Mouse (Mus musculus) liver, embryonic 15.5 days (tissue): ENCODE data around the gene Arid3a. TPM values are rescaled to one million over a fixed set of nuclear protein-coding genes. Genes with fewer than 3 reads are reported as not detected.

Experiments
- ATAC-seq: fragments of 200-750 bp; cut with Nextera tagmentation; 2 replicates; pipeline ENCODE4 v1.8.0; 2017; ENCODE audit warnings: moderate number of reproducible peaks, mild to moderate bottlenecking, moderate library complexity; ENCODE audit not compliant: insufficient read depth
- H3K27ac ChIP-seq: fragments of 300-500 bp; sonication (generic); replicated peaks from 2 replicates; pipeline ENCODE4 v1.5.1; 2015; ENCODE audit warnings: mild to moderate bottlenecking, inconsistent platforms
- H3K27me3 ChIP-seq: fragments of 300-500 bp; sonication (generic); 2 replicates; pipeline ENCODE4 v1.6.1; 2015; ENCODE audit warnings: mild to moderate bottlenecking, inconsistent platforms
- H3K36me3 ChIP-seq: fragments of 300-500 bp; sonication (generic); replicated peaks from 2 replicates; pipeline ENCODE4 v1.6.1; 2015; ENCODE audit warnings: moderate library complexity, mild to moderate bottlenecking, inconsistent platforms
- H3K4me1 ChIP-seq: fragments of 300-500 bp; sonication (generic); replicated peaks from 2 replicates; pipeline ENCODE4 v1.6.1; 2015; ENCODE audit warnings: inconsistent platforms
- H3K4me2 ChIP-seq: fragments of 300-500 bp; sonication (generic); 2 replicates; pipeline ENCODE4 v1.6.1; 2015; ENCODE audit warnings: moderate library complexity, mild to moderate bottlenecking, inconsistent platforms
- H3K4me3 ChIP-seq: fragments of 300-500 bp; sonication (generic); replicated peaks from 2 replicates; pipeline ENCODE4 v1.5.1; 2015; ENCODE audit warnings: mild to moderate bottlenecking, inconsistent platforms
- H3K9ac ChIP-seq: fragments of 300-500 bp; sonication (generic); 2 replicates; pipeline ENCODE4 v1.6.1; 2015; ENCODE audit warnings: moderate library complexity, mild to moderate bottlenecking, inconsistent platforms
- H3K9me3 ChIP-seq: fragments of 300-500 bp; sonication (generic); replicated peaks from 2 replicates; pipeline ENCODE4 v1.6.1; 2016; ENCODE audit warnings: inconsistent platforms
- WGBS: fragments of 180-500 bp; shearing (Covaris S2); methylation state at CpG from one replicate; pipeline ENCODE4 v1.1.7; 2015; ENCODE audit warnings: mixed read lengths; ENCODE audit not compliant: insufficient replicate concordance; 5-methylcytosine and 5-hydroxymethylcytosine counted together
- polyA plus RNA-seq: library from polyadenylated mRNA; unstranded; fragments of >200 nt; fragmentation: Nextera tagmentation; extraction: Ambion mirVana; gene quantifications from 2 replicates; pipeline ENCODE4 v1.2.1, GENCODE M21; 2015

The Arid3a gene
- polyA plus RNA-seq, 1 experiment from 2014 or later = 6.1 TPM

DNA sequence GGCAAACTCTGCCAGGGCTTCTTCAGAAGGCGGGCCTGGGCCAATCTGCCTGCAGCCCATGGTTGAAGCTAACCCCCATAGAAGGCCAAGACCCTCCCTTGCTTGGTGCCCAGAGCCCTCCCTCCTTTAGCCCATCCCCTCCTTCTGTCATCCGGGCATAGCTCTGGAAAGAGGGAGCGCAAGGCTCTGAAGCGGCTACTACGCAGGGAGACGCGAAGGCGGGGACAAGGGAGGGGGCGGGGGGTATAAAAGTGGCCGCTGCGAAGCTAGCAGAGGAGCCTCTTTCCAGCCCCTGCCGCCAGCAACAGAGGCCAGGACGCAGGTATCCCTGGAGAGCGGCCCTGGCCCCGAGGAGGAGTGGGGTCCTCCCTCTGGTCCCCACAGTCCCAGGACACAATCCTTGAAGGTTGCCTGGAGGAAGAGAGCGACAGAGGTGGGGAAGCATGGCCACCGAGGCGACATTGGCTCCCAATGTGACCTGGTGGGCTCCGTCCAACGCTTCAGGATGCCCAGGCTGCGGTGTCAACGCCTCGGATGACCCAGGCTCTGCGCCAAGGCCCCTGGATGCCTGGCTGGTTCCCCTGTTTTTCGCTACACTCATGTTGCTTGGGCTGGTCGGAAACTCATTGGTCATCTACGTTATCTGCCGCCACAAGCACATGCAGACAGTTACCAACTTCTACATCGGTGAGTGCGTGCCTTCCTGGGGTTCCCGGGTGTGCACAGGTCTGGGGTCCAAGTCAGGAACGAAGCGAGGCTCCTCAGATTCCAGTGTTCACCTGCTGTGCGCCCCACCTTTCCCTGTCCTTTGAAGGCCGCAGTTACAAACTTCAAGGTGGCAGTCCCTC is 8.4 kb upstream of the Arid3a start:
- no peaks in the 10 kb centered on the region for H3K9me3 ChIP-seq
- H3K36me3 ChIP-seq = no peaks in the 10 kb centered on the region
- WGBS = 15% methylated on average over 35 of the region's 35 CpGs
- peak overlapping the region; percentile 41 for H3K4me2 ChIP-seq
- peaks cover 86% of the 10 kb centered on the region for H3K4me1 ChIP-seq
- 0 out of 2 replicates have a peak overlapping the region, but pooled peaks have one; percentile 6 for H3K9ac ChIP-seq
- ATAC-seq = no peak
- H3K4me3 ChIP-seq = no peak overlapping the region
- H3K27me3 ChIP-seq = peaks cover 65% of the 10 kb centered on the region
- no peak overlapping the region for H3K27ac ChIP-seq

DNA sequence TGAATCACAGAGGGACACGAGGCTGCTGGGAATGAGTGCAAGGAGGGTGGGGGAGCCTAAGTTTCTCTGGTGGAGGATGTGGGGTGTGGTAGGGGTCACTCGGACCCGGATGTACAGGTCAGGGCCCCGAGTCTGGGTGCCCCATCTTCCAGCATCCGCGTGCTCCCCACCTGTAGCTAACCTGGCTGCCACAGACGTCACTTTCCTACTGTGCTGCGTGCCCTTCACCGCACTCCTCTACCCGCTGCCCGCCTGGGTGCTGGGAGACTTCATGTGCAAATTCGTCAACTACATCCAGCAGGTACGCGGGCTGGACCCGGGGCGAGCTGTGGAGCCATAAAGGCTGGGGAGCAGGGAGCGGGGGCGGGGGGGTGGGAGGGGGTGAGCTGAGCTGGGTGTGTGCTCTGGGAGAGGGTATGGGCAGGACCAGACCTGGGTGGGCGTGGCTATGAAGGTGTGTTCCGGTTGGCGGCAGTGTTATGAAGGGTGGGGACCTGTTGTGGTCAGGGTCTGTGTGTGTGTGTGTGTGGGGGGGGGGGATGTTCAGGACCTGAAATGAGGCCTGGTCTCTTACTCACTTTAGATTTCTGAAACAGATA is 7.5 kb upstream of the Arid3a start:
- Histone ChIP-seq H3K4me2 (peak overlapping the region; percentile 41), H3K4me1 (peaks cover 78% of the 10 kb centered on the region), H3K4me3 (no peak overlapping the region), H3K27ac (no peak overlapping the region), H3K9me3 (no peaks in the 10 kb centered on the region), H3K36me3 (no peaks in the 10 kb centered on the region), H3K27me3 (peaks cover 67% of the 10 kb centered on the region), H3K9ac (no peak overlapping the region)
- ATAC-seq = no peak
- 11% methylated on average over 21 of the region's 21 CpGs for WGBS

DNA sequence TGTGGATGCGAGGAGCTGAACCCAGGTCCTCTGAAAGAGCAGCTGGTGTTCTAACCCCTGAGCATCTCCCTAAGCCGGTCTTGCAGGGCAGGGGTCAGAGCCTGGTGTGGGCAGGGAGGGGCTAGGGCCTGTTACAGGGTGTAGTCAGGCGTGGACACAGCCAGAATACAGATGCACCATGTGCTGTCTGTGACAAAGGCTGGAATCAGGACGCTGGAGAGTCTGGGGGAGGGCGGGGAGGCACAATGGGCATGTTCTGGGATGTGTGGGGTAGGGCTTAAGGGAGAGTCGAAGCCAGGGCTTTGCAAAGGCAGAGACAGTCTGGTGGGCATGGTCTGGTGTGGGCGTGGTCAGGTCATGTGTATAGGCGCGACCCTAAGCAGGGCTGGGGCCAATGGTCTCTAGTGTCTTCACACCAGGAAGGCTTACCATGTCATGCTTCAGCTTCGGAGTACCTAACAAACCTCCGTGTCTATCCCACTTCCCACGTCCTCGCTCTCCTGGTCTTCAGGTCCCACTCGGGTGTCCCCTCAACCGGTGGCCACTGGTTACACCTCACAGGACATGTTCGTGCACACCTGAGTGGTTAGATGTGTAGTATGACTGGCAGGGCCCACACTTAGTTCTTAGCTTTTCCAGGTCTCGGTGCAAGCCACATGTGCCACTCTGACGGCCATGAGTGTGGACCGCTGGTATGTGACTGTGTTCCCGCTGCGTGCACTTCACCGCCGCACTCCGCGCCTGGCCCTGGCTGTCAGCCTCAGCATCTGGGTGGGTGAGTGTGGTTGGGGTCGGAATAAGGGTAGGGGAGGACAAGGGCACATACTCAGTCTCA is 6.6 kb upstream of the Arid3a start:
- Histone ChIP-seq H3K27me3 (peaks cover 67% of the 10 kb centered on the region), H3K4me2 (no peak overlapping the region), H3K9ac (no peak overlapping the region), H3K9me3 (no peaks in the 10 kb centered on the region), H3K27ac (no peak overlapping the region), H3K4me1 (peaks cover 73% of the 10 kb centered on the region), H3K4me3 (0 out of 2 replicates have a peak overlapping the region, but pooled peaks have one; percentile 7), H3K36me3 (no peaks in the 10 kb centered on the region)
- ATAC-seq = no peak
- 28% methylated on average over 26 of the region's 26 CpGs for WGBS

DNA sequence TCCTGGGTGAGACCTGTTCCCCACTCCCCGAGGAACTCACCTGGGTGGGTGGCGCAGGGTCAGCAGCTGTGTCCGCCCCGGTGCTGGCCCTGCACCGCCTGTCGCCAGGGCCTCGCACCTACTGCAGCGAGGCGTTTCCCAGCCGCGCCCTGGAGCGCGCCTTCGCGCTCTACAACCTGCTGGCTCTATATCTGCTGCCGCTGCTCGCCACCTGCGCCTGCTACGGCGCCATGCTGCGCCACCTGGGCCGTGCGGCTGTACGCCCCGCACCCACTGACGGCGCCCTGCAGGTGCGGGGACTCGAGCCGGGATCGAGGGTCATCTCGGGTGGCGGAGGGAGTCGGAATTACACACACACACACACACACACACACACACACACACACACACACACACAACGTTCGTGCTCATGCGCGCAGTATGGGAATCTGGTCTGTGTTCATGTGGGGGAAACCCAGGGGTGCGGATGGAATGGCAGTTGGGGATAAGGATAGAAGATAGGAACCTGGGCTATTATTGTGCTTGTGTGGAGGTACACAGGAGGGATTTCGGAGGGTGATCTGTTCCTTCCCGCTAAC is 5.8 kb upstream of the Arid3a start, which contains the start of gene R3hdm4:
Gene R3hdm4, minus strand, starts transcription at position 251 of the 578 bp plus-strand sequence.
- Histone ChIP-seq H3K9me3 (no peaks in the 10 kb centered on the region), H3K27ac (no peak within 1 kb of the TSS), H3K9ac (no peak within 1 kb of the TSS), H3K27me3 (peaks cover 67% of the 10 kb centered on the region), H3K4me1 (peaks cover 72% of the 10 kb centered on the region), H3K4me2 (peak within 1 kb of the TSS; percentile 41), H3K36me3 (no peaks in the 10 kb centered on the region), H3K4me3 (peak within 1 kb of the TSS; percentile 12; the same call in 1 of the 2 replicates)
- 5% methylated on average over 41 of the region's 41 CpGs for WGBS
- ATAC-seq = no peak

DNA sequence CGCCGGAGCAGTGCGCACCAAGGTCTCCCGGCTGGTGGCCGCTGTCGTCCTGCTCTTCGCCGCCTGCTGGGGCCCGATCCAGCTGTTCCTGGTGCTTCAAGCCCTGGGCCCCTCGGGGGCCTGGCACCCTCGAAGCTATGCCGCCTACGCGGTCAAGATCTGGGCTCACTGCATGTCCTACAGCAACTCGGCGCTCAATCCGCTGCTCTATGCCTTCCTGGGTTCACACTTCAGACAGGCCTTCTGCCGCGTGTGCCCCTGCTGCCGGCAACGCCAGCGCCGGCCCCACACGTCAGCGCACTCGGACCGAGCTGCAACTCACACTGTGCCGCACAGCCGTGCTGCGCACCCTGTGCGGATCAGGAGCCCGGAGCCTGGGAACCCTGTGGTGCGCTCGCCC is 5.3 kb upstream of the Arid3a start:
- peaks cover 67% of the 10 kb centered on the region for H3K27me3 ChIP-seq
- H3K4me2 ChIP-seq = peak overlapping the region; percentile 41

DNA sequence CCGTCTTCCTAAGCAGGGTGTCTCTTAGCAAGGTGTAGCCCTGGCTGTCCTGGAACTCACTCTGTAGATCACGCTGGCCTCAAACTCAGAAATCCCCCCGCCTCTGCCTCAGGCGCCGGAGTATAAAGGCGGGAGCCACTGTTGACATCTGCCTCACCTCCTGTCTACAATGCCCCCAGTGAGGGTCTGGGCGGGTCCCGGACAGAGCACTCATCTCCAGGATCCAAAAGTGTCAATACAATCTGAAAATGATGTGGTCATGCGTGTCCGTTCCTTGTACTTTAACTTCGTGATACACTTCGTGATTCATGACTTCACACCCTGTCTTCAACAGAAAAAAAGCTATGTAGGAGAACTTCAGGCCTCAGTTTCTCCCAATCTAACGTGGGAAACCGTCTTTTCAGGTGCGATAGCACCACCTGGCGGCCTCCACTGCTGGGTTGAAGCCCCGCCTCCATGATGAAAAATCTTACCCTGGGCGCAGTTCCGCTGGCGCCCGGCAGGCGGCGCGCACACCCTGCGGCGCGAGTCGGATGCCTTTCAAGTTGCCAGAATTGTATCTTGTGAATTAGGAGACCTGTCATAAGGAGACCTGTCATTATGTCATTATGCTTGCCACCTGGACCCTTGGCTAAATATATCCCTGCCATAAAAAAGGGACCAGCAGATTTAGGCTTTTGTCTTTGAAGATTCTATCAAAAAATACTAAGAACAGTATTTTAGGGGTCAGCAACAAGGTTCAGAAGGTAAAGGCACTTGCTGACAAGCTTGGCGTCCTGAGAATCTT is 1.7 kb upstream of the Arid3a start:
- H3K27me3 ChIP-seq = peaks cover 34% of the 10 kb centered on the region
- H3K27ac ChIP-seq = peak overlapping the region; percentile 85
- peak; percentile 13; the same call in 1 of the 2 replicates for ATAC-seq
- peak overlapping the region; percentile 83 for H3K4me3 ChIP-seq
- no peaks in the 10 kb centered on the region for H3K9me3 ChIP-seq
- 14% methylated on average over 29 of the region's 29 CpGs for WGBS
- no peaks in the 10 kb centered on the region; the same call in 1 of the 2 replicates for H3K36me3 ChIP-seq
- H3K4me1 ChIP-seq = peaks cover 71% of the 10 kb centered on the region
- H3K9ac ChIP-seq = 0 out of 2 replicates have a peak overlapping the region, but pooled peaks have one; percentile 74
- peak overlapping the region; percentile 98 for H3K4me2 ChIP-seq

More for the DNA sequence above, 5.3 kb upstream of the Arid3a start:
- Histone ChIP-seq H3K36me3 (no peaks in the 10 kb centered on the region), H3K9me3 (no peaks in the 10 kb centered on the region), H3K4me3 (peak overlapping the region; percentile 12; the same call in 1 of the 2 replicates), H3K27ac (no peak overlapping the region), H3K4me1 (peaks cover 72% of the 10 kb centered on the region), H3K9ac (no peak overlapping the region)
- ATAC-seq = no peak
- WGBS = 6% methylated on average over 34 of the region's 34 CpGs

DNA sequence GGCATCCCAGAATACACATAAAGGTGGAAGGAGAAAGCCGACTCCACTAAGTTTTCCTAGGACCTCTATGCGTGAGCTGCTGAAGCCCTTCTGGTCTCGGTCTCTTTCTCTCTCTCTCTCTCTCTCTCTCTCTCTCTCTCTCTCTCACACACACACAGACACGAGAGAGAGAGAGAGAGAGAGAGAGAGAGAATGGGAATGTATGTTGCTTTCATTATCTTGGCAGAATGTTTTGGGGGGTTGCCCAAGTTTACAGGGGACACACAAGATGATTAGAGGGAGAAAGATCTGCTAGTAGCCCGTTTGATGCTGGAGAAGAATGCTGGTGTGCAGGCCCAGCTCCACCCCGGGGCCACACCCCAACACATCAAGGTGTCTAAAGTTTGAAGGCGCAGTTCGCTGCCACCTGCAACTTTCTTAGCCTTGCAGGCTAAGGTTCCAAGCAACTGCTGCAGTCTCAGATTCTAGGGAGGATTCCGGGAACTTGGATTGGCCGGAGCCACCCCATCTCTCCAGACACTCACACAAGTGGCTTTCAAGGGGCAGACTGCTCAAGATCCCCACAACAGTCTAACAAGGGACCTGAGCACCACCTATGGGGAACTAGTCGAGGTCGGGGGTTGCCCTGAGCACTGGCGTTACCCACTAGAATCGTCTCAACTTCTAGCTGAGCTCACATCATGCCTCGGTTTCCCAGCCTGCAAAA is 905 bp upstream of the Arid3a start:
- peak overlapping the region; percentile 85 for H3K27ac ChIP-seq
- peak; percentile 3; the same call in 1 of the 2 replicates for ATAC-seq
- H3K36me3 ChIP-seq = peaks cover 7% of the 10 kb centered on the region
- H3K4me1 ChIP-seq = peaks cover 71% of the 10 kb centered on the region
- 8% methylated on average over 15 of the region's 15 CpGs for WGBS
- peak overlapping the region; percentile 74 for H3K9ac ChIP-seq
- H3K27me3 ChIP-seq = peaks cover 26% of the 10 kb centered on the region
- no peaks in the 10 kb centered on the region for H3K9me3 ChIP-seq
- H3K4me2 ChIP-seq = peak overlapping the region; percentile 98
- peak overlapping the region; percentile 83 for H3K4me3 ChIP-seq

DNA sequence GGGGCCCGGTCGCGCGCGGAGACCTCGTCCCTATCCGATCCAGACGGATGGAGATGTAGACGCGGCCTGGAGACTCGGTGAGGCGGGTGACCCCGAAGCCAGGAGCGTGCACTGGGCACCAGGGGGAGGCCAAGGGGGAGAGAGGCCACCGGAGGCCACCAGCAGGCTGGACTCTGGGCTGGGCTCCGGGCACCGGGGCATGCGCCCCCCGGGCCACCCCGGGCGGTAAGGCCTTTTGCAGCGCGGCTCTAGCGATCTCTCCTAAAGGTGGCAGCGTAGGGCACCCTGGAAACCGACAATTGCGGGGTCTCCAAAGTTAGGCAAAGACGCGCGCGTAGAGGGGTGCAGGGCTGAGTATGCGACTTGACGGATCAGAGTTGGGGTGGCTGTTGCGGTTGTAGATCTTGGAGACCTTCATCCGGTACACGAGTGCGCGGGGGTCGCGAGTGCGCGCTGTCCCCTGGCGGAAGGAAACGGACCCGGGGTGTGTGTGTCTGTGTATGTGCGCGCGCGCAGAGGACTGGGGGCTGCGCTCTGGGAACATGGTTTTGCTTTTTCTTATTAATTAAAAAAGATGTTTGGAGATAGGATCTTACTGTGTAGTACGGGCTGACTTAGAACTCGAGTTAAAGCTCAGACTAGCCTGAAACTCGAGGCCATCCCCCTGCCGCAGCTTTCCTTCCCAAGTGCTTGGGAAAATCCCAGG is 634 bp downstream of the Arid3a start:
- H3K9ac ChIP-seq = peak overlapping the region; percentile 74
- H3K27ac ChIP-seq = peak overlapping the region; percentile 85
- peak overlapping the region; percentile 83 for H3K4me3 ChIP-seq
- H3K27me3 ChIP-seq = peaks cover 11% of the 10 kb centered on the region
- no peaks in the 10 kb centered on the region for H3K9me3 ChIP-seq
- peak; percentile 19 for ATAC-seq
- H3K4me2 ChIP-seq = peak overlapping the region; percentile 98
- under 1% methylated on average over 54 of the region's 54 CpGs for WGBS
- peaks cover 19% of the 10 kb centered on the region for H3K36me3 ChIP-seq
- H3K4me1 ChIP-seq = peaks cover 77% of the 10 kb centered on the region

DNA sequence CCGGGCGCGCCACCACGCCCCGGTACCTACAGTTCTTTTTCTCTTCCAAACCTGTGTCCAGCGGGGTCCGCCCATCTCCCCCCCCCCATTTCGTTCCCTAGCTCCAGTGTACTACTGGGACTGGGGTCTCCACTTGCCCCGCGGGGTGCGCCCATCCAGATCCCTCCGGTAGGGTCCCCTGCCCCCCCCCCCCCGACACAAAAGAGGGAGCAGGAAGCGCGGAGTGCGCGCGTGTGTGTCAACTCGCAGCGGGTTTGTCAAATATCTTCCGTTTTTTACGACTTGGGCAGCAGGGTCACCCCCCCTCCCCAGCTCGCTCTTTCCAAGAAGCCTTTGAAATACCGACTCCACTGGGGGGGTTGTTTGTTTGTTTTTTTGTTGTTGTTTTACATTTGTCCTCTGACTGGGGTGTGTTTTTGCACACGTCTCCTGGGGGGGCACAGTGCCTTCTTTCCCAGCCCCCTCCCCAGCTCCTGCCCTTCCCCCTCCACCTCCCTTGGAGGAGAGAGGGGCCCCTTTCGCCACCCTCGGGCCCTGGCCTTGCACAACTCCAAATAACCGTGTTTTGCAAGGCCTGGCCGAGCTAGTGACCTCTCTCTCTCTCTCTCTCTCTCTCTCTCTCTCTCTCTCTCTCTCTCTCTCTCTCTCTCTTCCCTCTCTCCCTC is 1.3 kb downstream of the Arid3a start:
- 2% methylated on average over 29 of the region's 29 CpGs for WGBS
- Histone ChIP-seq H3K36me3 (peaks cover 26% of the 10 kb centered on the region), H3K27me3 (peaks cover 4% of the 10 kb centered on the region), H3K4me1 (peaks cover 84% of the 10 kb centered on the region), H3K4me3 (peak overlapping the region; percentile 83), H3K9ac (peak overlapping the region; percentile 74), H3K27ac (peak overlapping the region; percentile 85), H3K4me2 (peak overlapping the region; percentile 98), H3K9me3 (no peaks in the 10 kb centered on the region)
- ATAC-seq = no peak
